Mouse (Mus musculus) spleen, embryonic (tissue): ENCODE measurements around the gene Slc24a2.

Source experiments
- CTCF ChIA-PET: fragments of 350-600 bp; sonication (Branson Sonifier 250); formaldehyde crosslinking; loops from one replicate; lab custom pipeline; 2022; lab: Charles Lee

The Slc24a2 gene

DNA sequence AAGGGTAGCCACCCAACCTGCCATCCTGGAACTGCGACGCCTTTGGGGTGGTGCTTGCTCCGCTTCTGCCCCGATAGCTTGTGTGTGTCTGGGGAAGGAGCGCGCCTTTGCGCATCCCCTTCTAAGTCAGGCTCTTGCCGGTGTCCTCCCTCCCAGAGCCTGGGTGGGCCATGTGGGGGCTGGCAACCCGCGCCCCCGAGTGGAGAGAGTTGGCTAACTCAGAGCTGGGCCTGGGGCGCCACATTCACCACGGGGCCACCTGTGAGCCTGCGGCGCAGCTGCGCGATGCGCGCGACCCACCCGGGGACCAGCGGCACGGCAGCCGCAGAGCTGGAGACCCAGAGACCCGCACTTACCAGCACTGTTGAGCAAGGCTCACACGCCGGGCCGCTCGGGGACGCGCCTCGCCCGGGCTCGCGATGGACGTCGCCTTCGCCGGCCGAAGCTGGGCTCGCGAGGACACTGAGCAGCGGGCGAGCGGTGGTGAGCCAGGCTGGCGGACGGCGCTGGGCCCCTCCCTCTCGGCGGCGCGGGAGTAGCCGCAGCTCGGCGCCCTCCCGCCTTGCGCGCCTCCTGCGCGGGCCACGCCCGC lies at the start of gene Slc24a2:
Gene Slc24a2, minus strand, starts transcription at position 518 of the 592 bp plus-strand sequence.
- CTCF ChIA-PET: no interaction called here

DNA sequence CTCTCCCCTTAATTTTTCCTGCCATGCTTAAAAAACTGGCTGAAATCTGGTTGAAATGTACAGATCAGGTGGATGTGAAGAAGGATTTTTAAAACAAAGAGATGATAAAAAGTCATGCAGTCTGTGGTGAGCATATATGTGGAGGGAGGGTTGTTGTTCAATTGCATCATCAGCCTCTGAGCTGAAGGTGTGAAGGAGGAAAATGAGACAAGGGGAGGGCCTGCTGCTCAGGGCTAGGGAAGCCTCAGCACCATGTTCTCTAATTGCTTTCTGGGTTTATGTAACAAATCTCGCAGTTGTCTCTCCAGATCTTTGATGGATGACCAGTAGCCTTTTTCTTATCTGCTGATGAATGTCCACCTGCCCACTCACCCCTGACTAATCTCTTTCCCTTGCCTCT lies 44.5 kb upstream of the Slc24a2 start:
- CTCF ChIA-PET: no interaction called here

DNA sequence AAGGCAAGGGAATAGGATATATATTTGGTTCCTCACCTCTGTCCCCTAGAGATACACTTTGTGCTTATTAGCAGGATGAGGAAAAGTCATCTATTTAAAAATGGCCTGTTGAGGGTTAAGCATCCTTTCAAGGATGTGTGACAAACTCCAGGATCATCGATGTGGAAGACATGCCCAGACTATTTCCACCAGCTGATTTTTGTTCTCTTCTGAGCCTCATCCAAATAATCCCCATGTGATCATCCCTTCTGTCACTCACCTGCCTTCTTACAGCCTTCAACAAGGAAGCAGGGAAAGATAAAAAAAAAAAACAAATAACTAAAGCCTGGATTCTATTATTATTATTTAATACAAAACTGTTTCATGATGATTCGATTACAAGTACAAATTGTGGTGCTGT lies 44.0 kb upstream of the Slc24a2 start:
- CTCF ChIA-PET: no interaction called here

DNA sequence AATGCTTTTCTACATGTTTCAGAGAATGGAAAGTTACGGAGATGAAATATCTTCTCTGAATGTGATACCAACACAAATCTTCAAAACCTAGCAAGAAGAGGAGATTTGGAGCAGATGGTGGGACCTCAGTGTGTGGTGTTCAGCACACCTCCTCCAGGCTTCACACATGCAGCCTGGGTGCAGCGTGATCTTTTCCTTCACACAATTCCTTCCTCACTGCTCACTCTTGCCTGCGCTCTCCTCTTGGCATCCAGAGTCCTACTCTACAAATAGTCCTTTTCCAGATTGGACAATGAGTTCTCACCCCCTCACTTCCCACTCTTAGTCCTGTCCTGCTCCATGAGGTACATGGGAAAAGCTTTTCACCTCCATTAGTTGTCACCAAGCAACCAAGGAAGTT lies 43.2 kb upstream of the Slc24a2 start:
- CTCF ChIA-PET: no interaction called here

DNA sequence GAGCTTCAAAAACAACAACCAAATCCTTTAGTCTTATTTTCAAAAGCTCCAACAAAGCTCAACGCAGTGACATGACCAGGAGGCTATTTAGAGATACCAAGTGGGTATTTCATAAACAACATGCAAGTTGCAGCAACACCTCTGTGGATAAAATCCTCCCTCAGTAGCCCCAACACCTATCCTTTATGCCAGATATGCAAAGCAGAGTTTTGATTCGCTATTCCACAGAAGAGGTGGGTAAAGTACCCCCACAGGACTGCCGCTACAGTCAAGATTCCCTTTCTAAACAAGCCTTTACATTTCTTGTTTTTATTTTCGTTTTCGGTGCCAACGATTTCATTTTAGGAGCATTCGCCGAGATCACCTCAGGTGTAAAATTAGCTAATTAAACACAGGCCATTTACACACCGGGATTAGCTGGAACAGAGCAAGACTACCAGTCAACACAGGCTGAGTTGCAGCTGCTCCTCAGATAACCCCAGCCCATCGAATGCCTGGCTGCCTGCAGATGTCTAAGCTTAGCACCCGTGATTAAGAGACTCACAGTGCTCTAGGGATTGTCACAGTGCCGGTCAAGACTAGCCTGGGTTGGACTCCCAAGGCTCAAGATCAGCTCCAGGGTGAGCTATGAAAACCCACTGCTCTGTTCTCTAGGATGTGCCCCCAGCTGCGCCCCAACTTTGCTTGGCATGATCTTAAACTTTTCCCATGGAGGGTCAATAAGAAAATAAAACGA lies 885 bp downstream of the Slc24a2 start:
- CTCF ChIA-PET: no interaction called here

DNA sequence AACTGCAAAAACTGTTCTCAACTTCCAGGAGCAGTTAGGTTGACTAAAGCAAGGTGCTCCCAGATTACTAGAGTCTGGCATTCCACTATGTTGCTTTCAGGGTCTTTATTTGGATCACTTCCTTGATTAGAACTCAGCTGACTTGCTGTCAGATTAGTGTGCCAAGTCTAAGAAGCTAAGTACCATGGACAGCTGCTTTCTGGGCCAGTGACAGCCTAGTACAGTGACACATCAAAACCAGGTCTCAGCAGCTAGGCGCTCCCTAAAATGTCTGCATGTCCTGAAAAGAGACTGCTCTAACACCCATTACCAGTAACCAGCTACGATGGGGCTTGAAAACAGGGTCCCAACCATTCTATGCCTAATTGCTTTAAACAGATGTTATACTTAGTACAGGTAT lies 8.7 kb downstream of the Slc24a2 start:
- CTCF ChIA-PET: no interaction called here

DNA sequence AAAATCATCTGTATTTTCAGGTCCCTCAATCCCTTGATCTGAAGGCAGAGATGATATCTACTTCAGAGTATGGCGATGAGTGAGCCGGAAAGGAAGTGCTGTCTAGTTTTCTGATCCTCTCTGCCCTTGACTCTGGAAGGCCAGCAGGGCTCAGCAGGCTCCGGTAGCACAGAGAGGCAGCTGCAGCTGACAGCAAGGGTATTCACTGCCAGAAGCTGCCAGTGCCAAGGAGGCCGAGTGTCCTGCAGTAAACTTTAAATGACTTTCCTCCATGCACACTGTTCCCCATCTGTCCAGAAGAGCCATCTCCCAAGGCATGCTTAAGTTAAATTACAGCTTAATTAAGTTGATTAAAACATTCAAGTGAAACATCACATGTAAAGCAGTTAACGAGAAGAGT lies 12.1 kb downstream of the Slc24a2 start:
- CTCF ChIA-PET: no interaction called here

DNA sequence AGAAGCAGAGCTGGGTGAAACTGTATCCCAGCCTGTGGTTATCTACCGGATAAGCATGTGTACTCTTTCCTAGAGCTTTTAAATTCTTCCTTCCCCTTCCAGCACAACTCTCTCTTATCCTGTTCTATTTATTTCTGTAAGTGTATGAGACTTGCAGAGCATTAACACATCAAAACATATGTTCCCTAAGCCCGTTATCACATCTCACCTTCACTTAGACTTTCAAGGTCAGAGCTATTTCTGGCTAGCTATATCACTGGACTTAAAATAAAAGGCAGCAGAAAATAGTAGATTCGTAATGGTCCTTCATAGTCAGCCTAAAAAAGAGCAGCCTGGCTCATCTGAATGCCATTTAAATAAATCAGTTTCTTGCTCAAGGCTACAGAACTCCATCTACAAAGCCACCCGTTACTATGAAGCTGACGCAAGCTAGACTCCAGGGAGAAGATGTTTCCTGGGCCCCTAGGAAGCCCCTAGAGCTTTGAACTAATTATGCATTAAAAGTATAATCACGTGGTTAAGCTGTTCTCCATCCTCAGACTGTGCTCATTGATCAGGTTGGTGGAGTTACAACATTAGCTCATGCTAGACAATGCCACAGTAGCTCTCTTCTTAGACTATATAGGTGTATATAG lies 18.8 kb downstream of the Slc24a2 start:
- CTCF ChIA-PET: no interaction called here

DNA sequence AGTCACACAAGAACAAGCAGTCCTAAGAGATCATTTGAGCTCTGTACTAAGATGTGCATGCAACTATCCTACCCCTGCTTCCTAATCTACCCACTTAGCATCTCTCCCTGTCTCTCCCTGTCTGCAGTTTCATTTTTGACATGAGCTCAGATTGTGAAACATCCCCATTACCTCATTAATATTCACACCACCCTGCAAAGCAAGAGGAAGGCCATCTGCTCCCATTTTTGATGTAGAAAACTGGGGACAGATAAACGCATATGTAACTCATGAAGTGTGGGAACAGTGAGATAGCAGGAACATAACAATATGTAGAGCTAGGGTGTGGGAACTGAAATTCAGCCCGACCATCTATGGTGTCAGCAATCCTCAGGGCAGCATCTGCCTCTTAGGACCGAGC lies 19.7 kb downstream of the Slc24a2 start:
- CTCF ChIA-PET: no interaction called here

DNA sequence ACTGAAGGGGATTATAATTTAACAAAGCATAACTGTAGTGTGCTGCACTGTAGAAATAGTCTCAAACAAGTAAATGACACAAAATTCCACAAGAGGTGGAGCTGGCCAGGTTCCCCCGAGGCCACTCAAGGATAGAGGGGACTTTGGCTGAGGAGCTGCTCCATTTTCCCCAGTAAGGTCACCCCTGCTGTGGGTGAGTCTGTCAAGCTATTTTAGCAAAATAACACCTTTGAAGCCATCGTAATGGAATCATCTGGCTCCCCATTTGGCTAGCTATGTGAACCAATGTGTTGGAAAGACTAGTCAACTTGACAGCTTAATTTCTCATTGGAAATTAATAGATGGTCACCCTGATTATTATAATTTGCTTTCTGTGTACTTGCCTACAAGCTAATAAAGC lies 28.2 kb downstream of the Slc24a2 start:
- CTCF ChIA-PET: no interaction called here

DNA sequence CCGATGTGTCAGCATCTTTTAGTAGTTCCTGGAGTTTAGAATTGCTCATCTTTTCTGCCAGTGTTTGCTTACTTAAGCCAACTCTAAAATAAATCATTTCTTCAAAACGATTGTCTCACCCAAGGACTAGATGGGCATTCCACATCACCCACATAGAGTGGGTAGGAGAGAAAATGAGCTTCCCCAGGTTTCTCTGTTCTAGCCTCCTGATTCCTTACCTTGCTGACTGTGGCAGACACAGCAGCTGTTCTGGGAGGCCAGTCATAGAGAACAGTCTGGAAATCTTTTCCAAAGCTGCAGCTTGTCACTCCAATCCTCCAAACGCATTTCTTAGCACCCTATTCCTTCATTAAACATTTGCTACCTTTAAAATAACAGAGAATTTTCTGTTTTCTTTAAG lies 29.0 kb downstream of the Slc24a2 start:
- CTCF ChIA-PET: no interaction called here

DNA sequence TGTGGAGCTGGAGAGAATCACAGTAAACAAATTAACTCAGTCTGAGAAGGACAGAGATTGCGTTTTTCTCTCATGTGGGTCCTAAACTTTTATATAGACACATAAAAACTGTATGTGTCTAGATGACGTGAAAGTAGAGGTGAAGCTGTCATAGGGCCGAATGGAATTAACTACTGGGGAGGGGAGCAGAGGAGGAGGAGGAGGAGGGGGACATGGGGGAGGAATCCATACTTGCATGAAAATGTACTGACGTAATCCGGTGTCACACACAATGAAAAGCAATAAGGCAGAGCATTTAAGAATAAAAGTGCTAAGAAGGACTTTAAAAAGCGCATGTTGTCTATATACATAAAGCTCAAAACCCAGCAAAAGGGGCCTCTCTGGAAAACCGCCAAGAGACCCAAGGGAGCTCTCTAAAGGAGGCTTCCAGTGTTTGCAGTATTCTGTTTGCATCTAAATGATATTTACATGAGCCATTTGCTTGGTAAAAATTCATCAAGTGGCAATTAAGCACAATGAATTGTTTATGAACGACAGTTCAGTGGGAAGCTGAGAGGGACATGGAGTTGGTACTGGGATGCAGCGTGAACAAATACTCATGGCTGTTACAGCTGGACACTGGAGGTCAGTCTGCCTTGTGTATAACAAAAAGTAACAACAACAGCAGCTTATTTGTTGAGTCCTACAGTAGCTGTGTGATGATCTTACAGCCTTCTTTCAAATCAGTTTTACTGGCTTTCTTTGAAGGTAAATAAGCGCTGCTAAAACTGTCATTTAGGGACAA lies 45.9 kb downstream of the Slc24a2 start:
- CTCF ChIA-PET: no interaction called here

DNA sequence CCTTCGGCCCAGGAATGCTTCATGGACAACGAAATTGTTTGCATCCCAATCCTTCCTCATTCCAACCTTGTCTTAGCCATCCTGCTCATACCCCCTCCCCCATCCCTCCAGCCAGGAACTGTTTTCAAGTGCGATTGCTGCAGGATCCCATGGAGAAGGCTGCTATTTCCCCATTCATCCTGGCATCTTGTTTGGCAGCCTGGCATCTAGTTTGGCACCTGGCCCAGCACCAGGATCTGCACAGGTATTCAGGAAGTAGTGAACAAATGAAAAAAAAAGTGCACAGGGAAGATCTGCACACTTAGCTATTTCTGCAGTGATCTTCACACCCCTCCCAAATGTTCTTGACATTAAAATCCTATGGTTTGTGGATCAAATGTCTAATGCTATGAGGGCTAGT lies 53.2 kb downstream of the Slc24a2 start:
- CTCF ChIA-PET: no interaction called here

DNA sequence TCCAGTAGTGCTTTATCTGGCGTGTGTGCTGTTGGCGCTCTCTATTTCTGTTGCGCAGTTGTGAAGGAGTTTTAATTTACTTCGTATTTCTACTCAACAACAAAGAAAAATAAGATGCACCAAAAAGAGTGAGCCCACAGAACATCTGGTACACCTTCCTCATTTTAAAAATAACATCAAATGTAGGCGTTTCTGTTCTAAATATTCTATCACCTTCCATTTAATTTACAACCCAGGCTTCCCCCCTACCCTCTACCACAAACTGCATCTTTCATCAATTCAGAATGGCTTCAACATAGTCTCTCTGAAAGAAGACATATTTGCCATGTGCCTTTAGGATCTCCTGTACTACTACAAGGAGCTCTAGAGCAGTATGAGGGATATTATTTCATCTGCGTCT lies 66.3 kb downstream of the Slc24a2 start:
- CTCF ChIA-PET: no interaction called here

DNA sequence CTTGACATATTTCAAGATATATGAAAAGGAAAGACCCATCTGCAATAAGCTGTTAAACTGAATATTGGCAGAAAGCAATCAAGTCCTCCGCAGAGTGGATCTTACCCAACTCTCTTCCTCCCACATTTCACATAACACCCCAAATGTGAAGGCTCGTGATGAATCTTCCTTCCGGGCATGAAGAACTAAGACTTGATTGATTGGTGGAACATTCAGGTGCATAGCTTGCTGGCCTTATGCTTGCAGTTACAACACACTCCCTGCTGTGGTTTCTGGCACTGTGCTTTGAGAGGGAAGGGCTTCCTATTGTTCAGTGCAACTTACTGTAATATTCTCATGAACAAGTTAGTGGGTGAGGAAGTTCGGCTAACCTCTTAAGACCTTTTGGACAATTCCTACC lies 72.2 kb downstream of the Slc24a2 start:
- CTCF ChIA-PET: no interaction called here

DNA sequence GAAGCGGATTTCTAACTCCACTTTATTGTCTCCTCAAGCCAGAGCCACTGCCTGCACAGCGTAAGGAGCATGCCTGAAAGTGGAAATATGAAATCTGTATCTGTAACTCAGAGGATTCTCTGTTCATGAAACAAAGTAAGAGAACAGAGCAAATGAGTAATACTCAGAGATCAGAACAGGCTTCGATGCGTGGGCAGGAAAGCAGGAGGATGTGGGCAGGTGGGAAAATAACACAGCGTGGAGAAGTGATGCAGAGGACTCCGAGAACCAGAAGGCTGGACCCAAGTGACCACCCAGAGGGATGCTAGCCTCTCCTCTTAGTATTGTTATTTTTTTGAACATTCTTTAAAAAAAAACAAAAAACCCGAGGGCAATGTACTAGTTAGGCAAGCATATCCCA lies 78.3 kb downstream of the Slc24a2 start:
- CTCF ChIA-PET: no interaction called here

DNA sequence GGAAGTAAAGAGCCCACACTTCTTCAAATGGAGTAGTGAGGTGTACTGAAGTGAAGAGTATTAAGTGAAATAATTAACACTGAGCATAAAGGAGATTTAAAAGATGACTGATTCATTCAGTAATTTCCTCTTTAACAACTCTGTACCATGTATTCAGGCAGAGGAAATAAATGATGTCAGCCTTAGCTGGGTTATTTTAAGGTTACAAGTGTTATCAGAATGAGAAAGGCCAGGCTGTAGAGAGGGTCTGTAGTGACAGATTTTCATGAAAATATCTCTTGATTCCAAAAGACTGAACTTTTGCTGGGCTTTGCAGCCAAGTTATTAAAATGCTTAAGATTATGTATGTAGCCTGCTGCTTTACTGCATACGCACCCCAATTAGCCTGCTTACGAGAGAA lies 80.7 kb downstream of the Slc24a2 start:
- CTCF ChIA-PET: no interaction called here

DNA sequence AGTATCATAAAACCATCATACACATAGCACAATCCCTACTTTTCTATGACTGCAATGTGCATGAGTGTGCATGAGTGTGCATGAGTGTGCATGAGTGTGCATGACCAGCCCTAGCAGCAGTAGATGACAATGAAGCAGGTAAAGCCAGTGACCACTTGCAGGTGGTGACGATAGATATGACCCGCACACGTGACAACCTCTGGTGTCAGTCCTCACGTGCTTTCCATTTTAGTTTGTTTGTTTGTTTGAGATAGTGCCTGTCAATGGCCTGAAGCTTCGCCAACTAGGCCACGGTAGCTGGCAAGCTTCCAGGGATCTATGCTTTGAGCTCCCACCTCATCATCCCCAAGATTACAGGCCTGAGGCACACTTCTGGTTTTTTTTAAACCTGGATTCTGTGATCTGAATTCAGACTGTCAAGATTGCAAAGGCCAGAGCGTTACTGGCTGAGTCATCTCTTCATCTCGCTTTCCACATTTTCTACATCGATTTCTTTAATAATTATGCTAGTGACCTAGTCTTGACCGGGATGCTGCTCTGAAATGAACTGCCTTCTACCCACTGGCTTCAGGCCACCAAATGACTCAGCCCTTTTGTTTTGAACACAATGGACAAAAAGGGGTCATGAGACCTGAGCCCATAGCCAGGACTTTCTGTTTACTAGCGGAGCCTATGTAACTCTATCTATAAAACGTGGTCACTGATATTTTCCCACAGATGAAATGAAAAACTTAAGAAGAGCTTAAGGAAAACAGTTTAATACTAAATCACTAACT lies 88.5 kb downstream of the Slc24a2 start:
- CTCF ChIA-PET: no interaction called here

DNA sequence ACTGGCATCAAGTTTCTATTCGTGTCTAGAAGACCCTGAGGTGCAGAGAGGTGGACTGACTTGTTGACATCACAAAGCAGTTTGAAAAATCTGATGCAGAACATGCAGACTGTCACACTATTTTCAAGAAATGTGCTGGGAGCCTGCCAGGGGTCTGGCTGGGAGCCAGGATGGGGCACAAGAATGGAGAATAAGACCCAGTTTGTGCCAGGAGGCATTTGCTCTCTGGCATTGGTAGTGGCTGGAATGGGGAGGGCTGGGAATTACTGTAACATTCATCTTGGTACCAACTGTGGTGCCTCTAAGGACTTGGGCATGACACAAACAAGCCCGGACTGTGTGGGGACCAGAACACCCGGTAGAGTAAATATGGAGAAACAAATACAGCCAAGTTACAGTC lies 89.4 kb downstream of the Slc24a2 start:
- CTCF ChIA-PET: no interaction called here

DNA sequence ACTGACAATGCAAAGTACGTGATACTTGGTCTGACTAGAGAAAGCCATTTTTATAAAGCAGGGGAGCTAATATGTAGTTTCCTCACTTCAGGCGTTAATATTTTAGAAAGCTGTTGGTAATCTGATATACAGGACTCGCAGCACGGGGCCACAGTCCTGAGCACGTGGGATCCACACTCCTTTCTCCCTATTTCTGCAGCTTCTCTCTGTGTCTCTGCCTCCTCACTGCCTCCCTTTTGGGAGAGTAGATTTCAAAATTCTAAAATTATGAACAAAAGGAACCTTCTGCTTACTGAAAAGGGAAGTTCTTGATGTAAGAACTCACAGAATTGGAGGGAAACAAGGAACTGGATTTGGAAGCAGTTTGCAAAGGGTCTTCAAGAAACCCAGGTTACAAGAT lies 97.8 kb downstream of the Slc24a2 start:
- CTCF ChIA-PET: no interaction called here

DNA sequence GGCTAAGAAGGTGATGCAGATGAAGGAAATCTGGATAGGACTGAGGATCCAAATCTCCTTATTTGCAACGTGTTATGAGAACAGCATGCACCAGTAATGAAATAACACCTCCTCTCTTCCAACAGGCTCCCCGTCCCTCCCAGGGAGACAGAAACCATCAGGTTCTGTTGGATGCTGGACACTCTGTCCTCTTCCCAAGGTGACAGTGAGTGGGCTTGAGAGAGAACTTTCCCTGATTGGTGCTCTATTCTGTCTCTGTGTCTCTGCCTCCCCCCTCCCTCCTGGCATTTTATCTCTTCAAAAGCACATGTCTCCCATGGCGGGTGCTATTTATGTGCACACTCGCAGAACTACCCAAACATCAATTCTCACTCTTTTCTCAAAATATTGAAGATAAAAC lies 103.5 kb downstream of the Slc24a2 start:
- CTCF ChIA-PET: no interaction called here

DNA sequence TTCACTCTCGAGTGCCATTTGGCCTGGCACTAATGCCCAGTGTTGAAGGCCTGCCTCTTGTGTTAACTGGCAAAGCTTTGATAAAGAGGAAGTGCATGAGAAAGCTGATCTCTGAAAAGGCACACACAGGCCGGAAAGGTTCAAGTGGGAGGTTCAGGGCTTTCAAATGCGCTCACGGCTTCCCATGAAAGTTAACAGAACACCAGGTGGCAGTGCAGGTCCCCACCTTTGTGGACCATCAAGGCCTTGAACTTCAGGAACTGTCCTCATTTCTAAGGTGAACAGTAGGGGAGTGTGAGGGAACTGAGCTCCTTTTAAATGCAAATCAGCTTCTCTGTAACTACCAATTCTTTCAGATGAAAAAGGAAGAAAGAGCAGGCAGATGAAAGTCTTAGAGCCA lies 110.5 kb downstream of the Slc24a2 start:
- CTCF ChIA-PET: no interaction called here
